Mouse (Mus musculus): ENCODE results near the gene Sap30bp. TPM values are rescaled to one million over a fixed set of nuclear protein-coding genes. Genes with fewer than 3 reads are reported as not detected.
A peak's percentile ranks its signal among the peaks of the same experiment; 100 is the strongest.

The Sap30bp gene
- total and polyA plus RNA-seq, 3 experiments = 9.1 to 18.1 (median 16.4) TPM

- peak overlapping the region; percentile 41 for H3K4me3 ChIP-seq
- H3K4me1 ChIP-seq (ENCODE audit: control insufficient read depth, insufficient read depth, low read length) = 0 out of 2 replicates have a peak, but pooled peaks cover 2% of the 10 kb centered on the region
- WGBS = 5% methylated on average over 15 of the region's 18 CpGs
- no peaks in the 10 kb centered on the region for H3K79me2 ChIP-seq (replicated peaks; ENCODE audit: control insufficient read depth, insufficient read depth, low read length)
- TF ChIP-seq EP300 (IDR thresholded peaks at IDR 0.05; ENCODE audit: insufficient read depth, low read depth, low read length) (no peak), CTCF (IDR thresholded peaks at IDR 0.05) (no peak), POLR2A (IDR thresholded peaks at IDR 0.05; ENCODE audit: insufficient read depth, low read depth, low read length) (no peak)
- intact Hi-C loops (cut with DNase I) = no loop called here
- peak overlapping the region; percentile 36 for H3K27ac ChIP-seq
- peaks cover 10% of the 10 kb centered on the region for H3K27me3 ChIP-seq (ENCODE audit: control insufficient read depth, insufficient read depth, low read length)
- DNase-seq = no peak
- peak overlapping the region; percentile 64 for H3K9ac ChIP-seq (ENCODE audit: low read depth, low read length)
- H3K36me3 ChIP-seq (ENCODE audit: control insufficient read depth, insufficient read depth, low read length) = no peaks in the 10 kb centered on the region
Measured at GRCm38 (mm10) chr11:115975083-115975420, 42.0 kb downstream of the Sap30bp start.

- no peaks in the 10 kb centered on the region for H3K36me3 ChIP-seq (ENCODE audit: control insufficient read depth, insufficient read depth, low read length)
- H3K27me3 ChIP-seq (ENCODE audit: control insufficient read depth, insufficient read depth, low read length) = peaks cover 10% of the 10 kb centered on the region
- intact Hi-C loops (cut with DNase I) = no loop called here
- 35% methylated on average over 12 of the region's 12 CpGs for WGBS
- H3K79me2 ChIP-seq (replicated peaks; ENCODE audit: control insufficient read depth, insufficient read depth, low read length) = no peaks in the 10 kb centered on the region
- no peak overlapping the region for H3K9ac ChIP-seq (ENCODE audit: low read depth, low read length)
- no peak overlapping the region; the same call in 1 of the 2 replicates for H3K4me3 ChIP-seq
- TF ChIP-seq POLR2A (IDR thresholded peaks at IDR 0.05; ENCODE audit: insufficient read depth, low read depth, low read length) (no peak), EP300 (IDR thresholded peaks at IDR 0.05; ENCODE audit: insufficient read depth, low read depth, low read length) (no peak), CTCF (IDR thresholded peaks at IDR 0.05) (no peak)
- H3K27ac ChIP-seq = peak overlapping the region; percentile 36; the same call in 1 of the 2 replicates
- H3K4me1 ChIP-seq (ENCODE audit: control insufficient read depth, insufficient read depth, low read length) = 0 out of 2 replicates have a peak, but pooled peaks cover 2% of the 10 kb centered on the region
- DNase-seq = no peak
Measured at GRCm38 (mm10) chr11:115975544-115975943, 42.5 kb downstream of the Sap30bp start.

GRCm38 (mm10) chr11:115982472-115982871 is 49.4 kb downstream of the Sap30bp start:
- Histone ChIP-seq H3K79me2 (replicated peaks; ENCODE audit: control insufficient read depth, insufficient read depth, low read length) (no peaks in the 10 kb centered on the region), H3K9ac (ENCODE audit: low read depth, low read length) (no peak overlapping the region), H3K36me3 (ENCODE audit: control insufficient read depth, insufficient read depth, low read length) (no peaks in the 10 kb centered on the region), H3K4me3 (no peak overlapping the region), H3K27me3 (ENCODE audit: control insufficient read depth, insufficient read depth, low read length) (no peaks in the 10 kb centered on the region), H3K27ac (no peak overlapping the region), H3K4me1 (ENCODE audit: control insufficient read depth, insufficient read depth, low read length) (no peaks in the 10 kb centered on the region)
- TF ChIP-seq CTCF (IDR thresholded peaks at IDR 0.05) = no peak
- no peak for TF ChIP-seq POLR2A (IDR thresholded peaks at IDR 0.05; ENCODE audit: insufficient read depth, low read depth, low read length)
- TF ChIP-seq EP300 (IDR thresholded peaks at IDR 0.05; ENCODE audit: insufficient read depth, low read depth, low read length) = no peak
- intact Hi-C loops (cut with DNase I) = no loop called here
- no peak for DNase-seq
- 91% methylated on average over 15 of the region's 15 CpGs for WGBS

GRCm38 (mm10) chr11:115983291-115983690 is 50.2 kb downstream of the Sap30bp start:
- intact Hi-C loops (cut with DNase I) = no loop called here
- Histone ChIP-seq H3K27ac (no peak overlapping the region), H3K27me3 (ENCODE audit: control insufficient read depth, insufficient read depth, low read length) (no peaks in the 10 kb centered on the region), H3K9ac (ENCODE audit: low read depth, low read length) (no peak overlapping the region), H3K4me1 (ENCODE audit: control insufficient read depth, insufficient read depth, low read length) (no peaks in the 10 kb centered on the region), H3K79me2 (replicated peaks; ENCODE audit: control insufficient read depth, insufficient read depth, low read length) (no peaks in the 10 kb centered on the region), H3K36me3 (ENCODE audit: control insufficient read depth, insufficient read depth, low read length) (no peaks in the 10 kb centered on the region), H3K4me3 (no peak overlapping the region)
- WGBS = 84% methylated on average over 8 of the region's 8 CpGs
- DNase-seq = no peak
- no peak for TF ChIP-seq POLR2A (IDR thresholded peaks at IDR 0.05; ENCODE audit: insufficient read depth, low read depth, low read length)
- TF ChIP-seq CTCF (IDR thresholded peaks at IDR 0.05) = no peak
- no peak for TF ChIP-seq EP300 (IDR thresholded peaks at IDR 0.05; ENCODE audit: insufficient read depth, low read depth, low read length)

GRCm38 (mm10) chr11:115989686-115990085 is 56.6 kb downstream of the Sap30bp start:
- intact Hi-C loops (cut with DNase I) = no loop called here
- no peak for DNase-seq
- H3K9ac ChIP-seq (ENCODE audit: low read depth, low read length) = no peak overlapping the region
- no peaks in the 10 kb centered on the region for H3K4me1 ChIP-seq (ENCODE audit: control insufficient read depth, insufficient read depth, low read length)
- WGBS = 44% methylated on average over 15 of the region's 15 CpGs
- H3K27ac ChIP-seq = no peak overlapping the region
- H3K27me3 ChIP-seq (ENCODE audit: control insufficient read depth, insufficient read depth, low read length) = no peaks in the 10 kb centered on the region
- no peaks in the 10 kb centered on the region for H3K36me3 ChIP-seq (ENCODE audit: control insufficient read depth, insufficient read depth, low read length)
- TF ChIP-seq POLR2A (IDR thresholded peaks at IDR 0.05; ENCODE audit: insufficient read depth, low read depth, low read length) (no peak), CTCF (IDR thresholded peaks at IDR 0.05) (no peak), EP300 (IDR thresholded peaks at IDR 0.05; ENCODE audit: insufficient read depth, low read depth, low read length) (no peak)
- H3K4me3 ChIP-seq = no peak overlapping the region
- H3K79me2 ChIP-seq (replicated peaks; ENCODE audit: control insufficient read depth, insufficient read depth, low read length) = no peaks in the 10 kb centered on the region

GRCm38 (mm10) chr11:115992098-115992497 is 59.0 kb downstream of the Sap30bp start:
- WGBS = 70% methylated on average over 4 of the region's 4 CpGs
- no peak for DNase-seq

More at GRCm38 (mm10) chr11:115992098-115992497, 59.0 kb downstream of the Sap30bp start:
- Histone ChIP-seq H3K4me1 (ENCODE audit: control insufficient read depth, insufficient read depth, low read length) (no peaks in the 10 kb centered on the region), H3K36me3 (ENCODE audit: control insufficient read depth, insufficient read depth, low read length) (no peaks in the 10 kb centered on the region), H3K79me2 (replicated peaks; ENCODE audit: control insufficient read depth, insufficient read depth, low read length) (no peaks in the 10 kb centered on the region), H3K27ac (no peak overlapping the region), H3K27me3 (ENCODE audit: control insufficient read depth, insufficient read depth, low read length) (no peaks in the 10 kb centered on the region), H3K9ac (ENCODE audit: low read depth, low read length) (no peak overlapping the region), H3K4me3 (no peak overlapping the region)
- intact Hi-C loops (cut with DNase I) = no loop called here
- TF ChIP-seq CTCF (IDR thresholded peaks at IDR 0.05) = no peak
- TF ChIP-seq EP300 (IDR thresholded peaks at IDR 0.05; ENCODE audit: insufficient read depth, low read depth, low read length) = no peak
- no peak for TF ChIP-seq POLR2A (IDR thresholded peaks at IDR 0.05; ENCODE audit: insufficient read depth, low read depth, low read length)
